Mouse (Mus musculus) liver, postnatal 0 days (tissue): ENCODE data around the gene Zfp523. TPM values are rescaled to one million over a fixed set of nuclear protein-coding genes. Genes with fewer than 3 reads are reported as not detected.

Source experiments
- ATAC-seq: fragments of 200-750 bp; cut with Nextera tagmentation; 2 replicates; pipeline ENCODE4 v1.8.0; 2017; ENCODE audit warnings: mild to moderate bottlenecking, moderate library complexity
- DNase-seq: peaks from one replicate; pipeline ENCODE4 v3.0.0-alpha.2; 2016
- H3K27ac ChIP-seq: fragments of 300-500 bp; sonication (generic); 2 replicates; pipeline ENCODE4 v1.5.1; 2014; ENCODE audit warnings: antibody characterized with exemption, moderate library complexity, mild to moderate bottlenecking, low read depth
- H3K27me3 ChIP-seq: fragments of 300-500 bp; sonication (generic); 2 replicates; pipeline ENCODE4 v1.6.1; 2014; ENCODE audit warnings: low read length, control low read depth, mixed read lengths; ENCODE audit not compliant: insufficient read depth
- H3K36me3 ChIP-seq: fragments of 300-500 bp; sonication (generic); replicated peaks from 2 replicates; pipeline ENCODE4 v1.6.1; 2014; ENCODE audit warnings: mild to moderate bottlenecking, control low read depth, low read length, moderate library complexity, mixed read lengths; ENCODE audit not compliant: insufficient read depth
- H3K4me1 ChIP-seq: fragments of 300-500 bp; sonication (generic); 2 replicates; pipeline ENCODE4 v1.6.1; 2014; ENCODE audit warnings: antibody characterized with exemption, mild to moderate bottlenecking, control low read depth; ENCODE audit not compliant: insufficient read depth
- H3K4me2 ChIP-seq: fragments of 300-500 bp; sonication (generic); 2 replicates; pipeline ENCODE4 v1.6.1; 2014; ENCODE audit warnings: low read depth, mild to moderate bottlenecking, low read length, moderate library complexity, mixed read lengths
- H3K4me3 ChIP-seq: fragments of 300-500 bp; sonication (generic); 2 replicates; pipeline ENCODE4 v1.5.1; 2014; ENCODE audit warnings: low read depth, low read length
- H3K9ac ChIP-seq: fragments of 300-500 bp; sonication (generic); replicated peaks from 2 replicates; pipeline ENCODE4 v1.6.1; 2014; ENCODE audit warnings: mild to moderate bottlenecking, moderate library complexity
- H3K9me3 ChIP-seq: fragments of 300-500 bp; sonication (generic); 2 replicates; pipeline ENCODE4 v1.6.1; 2016; ENCODE audit warnings: mild to moderate bottlenecking, control low read depth, low read length, mixed read lengths
- CTCF ChIP-seq: sonication (generic); IDR thresholded peaks from 2 replicates; pipeline ENCODE4 v1.5.1; 2016; ENCODE audit warnings: antibody characterized with exemption, low read depth
- EP300 ChIP-seq: IDR thresholded peaks from 2 replicates; pipeline ENCODE4 v1.6.1; 2016; ENCODE audit warnings: antibody characterized with exemption, low read depth, mild to moderate bottlenecking
- WGBS: fragments of 180-500 bp; shearing (Covaris S2); extraction: QIAGEN DNeasy Blood & Tissue Kit; methylation state at CpG from one replicate; pipeline ENCODE4 v1.1.7; 2014; ENCODE audit not compliant: insufficient replicate concordance; 5-methylcytosine and 5-hydroxymethylcytosine counted together
- polyA plus RNA-seq: library from polyadenylated mRNA; unstranded; fragments of >200 nt; fragmentation: Nextera tagmentation; extraction: Ambion mirVana; gene quantifications from 2 replicates; pipeline ENCODE4 v1.2.1, GENCODE M21; 2015

Gene Zfp523
- polyA plus RNA-seq, 1 experiment from 2014 or later: 6.1 TPM

GRCm38 (mm10) chr17:28142700-28143610 lies 34.0 kb upstream of the Zfp523 start:
- H3K4me2 ChIP-seq: peak overlapping the region; percentile 82
- H3K27me3 ChIP-seq: peaks cover 58% of the 10 kb centered on the region
- no peaks in the 10 kb centered on the region for H3K36me3 ChIP-seq
- TF ChIP-seq CTCF (no peak), EP300 (no peak)
- 3% methylated on average over 30 of the region's 33 CpGs for WGBS
- no peak for DNase-seq
- H3K27ac ChIP-seq: no peak overlapping the region
- peaks cover 11% of the 10 kb centered on the region for H3K4me1 ChIP-seq
- ATAC-seq: no peak
- no peaks in the 10 kb centered on the region for H3K9me3 ChIP-seq
- peak overlapping the region; percentile 49 for H3K4me3 ChIP-seq
- 0 out of 2 replicates have a peak overlapping the region, but pooled peaks have one; percentile 21 for H3K9ac ChIP-seq

- Histone ChIP-seq H3K36me3 (no peaks in the 10 kb centered on the region), H3K4me3 (no peak overlapping the region), H3K9ac (no peak overlapping the region), H3K27me3 (peaks cover 58% of the 10 kb centered on the region), H3K4me1 (peaks cover 11% of the 10 kb centered on the region), H3K9me3 (no peaks in the 10 kb centered on the region), H3K4me2 (no peak overlapping the region), H3K27ac (no peak overlapping the region)
- WGBS: 5% methylated on average over 9 of the region's 9 CpGs
- no peak for DNase-seq
- ATAC-seq: no peak
- no peak for TF ChIP-seq EP300
- TF ChIP-seq CTCF: no peak
Measured at GRCm38 (mm10) chr17:28143751-28144150, 33.2 kb upstream of the Zfp523 start.

GRCm38 (mm10) chr17:28144241-28144640 lies 32.7 kb upstream of the Zfp523 start:
- peaks cover 58% of the 10 kb centered on the region for H3K27me3 ChIP-seq
- TF ChIP-seq EP300 (no peak), CTCF (no peak)
- no peak overlapping the region for H3K4me2 ChIP-seq
- no peak overlapping the region for H3K4me3 ChIP-seq
- no peak for ATAC-seq
- H3K9me3 ChIP-seq: no peaks in the 10 kb centered on the region
- H3K27ac ChIP-seq: no peak overlapping the region
- no peak for DNase-seq
- H3K36me3 ChIP-seq: no peaks in the 10 kb centered on the region
- H3K4me1 ChIP-seq: peaks cover 11% of the 10 kb centered on the region
- 9% methylated on average over 6 of the region's 6 CpGs for WGBS
- H3K9ac ChIP-seq: no peak overlapping the region

DNA sequence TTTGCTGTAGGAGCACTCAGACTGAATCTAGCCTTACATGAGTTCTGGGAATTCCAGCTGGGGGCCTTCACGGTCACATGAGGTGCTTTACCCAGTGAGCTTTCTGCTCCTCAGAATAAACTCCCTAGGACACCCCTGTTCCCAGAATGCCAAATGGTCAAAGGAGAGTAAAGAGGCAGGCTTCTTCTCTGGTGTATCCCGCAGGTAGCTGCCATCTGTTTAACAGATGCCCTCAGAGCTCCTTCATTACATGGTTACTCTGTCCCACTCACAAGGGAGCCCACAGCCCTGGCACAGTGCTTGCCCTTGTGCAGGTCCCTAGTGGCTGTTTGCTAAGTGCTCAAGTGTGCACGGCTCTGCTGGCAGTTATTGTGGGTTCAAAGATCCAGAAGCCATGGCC lies 28.6 kb upstream of the Zfp523 start:
- TF ChIP-seq EP300 (no peak), CTCF (no peak)
- Histone ChIP-seq H3K4me1 (peaks cover 1% of the 10 kb centered on the region; the same call in 1 of the 2 replicates), H3K4me3 (no peak overlapping the region), H3K9me3 (no peaks in the 10 kb centered on the region), H3K27me3 (peaks cover 22% of the 10 kb centered on the region), H3K27ac (no peak overlapping the region), H3K9ac (no peak overlapping the region), H3K4me2 (no peak overlapping the region), H3K36me3 (no peaks in the 10 kb centered on the region)
- 60% methylated on average over 3 of the region's 3 CpGs for WGBS
- DNase-seq (no peak), ATAC-seq (no peak)

DNA sequence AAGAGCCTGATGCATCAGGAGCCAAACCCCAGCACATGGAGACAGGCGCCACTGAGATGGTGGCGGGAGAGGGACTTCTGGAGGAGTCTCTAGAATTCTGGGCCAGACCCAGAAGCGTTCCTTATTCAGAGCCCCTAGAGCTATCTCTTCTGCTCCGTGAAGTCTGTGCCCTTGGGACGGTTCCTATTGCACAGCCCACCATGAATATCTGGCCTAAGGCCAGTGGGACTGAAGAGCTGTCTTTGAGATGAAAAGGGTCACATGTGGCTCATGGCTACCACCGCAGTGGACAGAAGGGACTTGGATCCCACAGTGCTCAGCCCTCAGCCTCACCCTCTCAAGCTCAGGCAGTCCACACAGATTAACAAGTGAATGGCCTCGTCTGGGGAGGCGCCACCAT lies 27.2 kb upstream of the Zfp523 start:
- H3K27me3 ChIP-seq: peaks cover 9% of the 10 kb centered on the region
- 79% methylated on average over 8 of the region's 8 CpGs for WGBS

DNA sequence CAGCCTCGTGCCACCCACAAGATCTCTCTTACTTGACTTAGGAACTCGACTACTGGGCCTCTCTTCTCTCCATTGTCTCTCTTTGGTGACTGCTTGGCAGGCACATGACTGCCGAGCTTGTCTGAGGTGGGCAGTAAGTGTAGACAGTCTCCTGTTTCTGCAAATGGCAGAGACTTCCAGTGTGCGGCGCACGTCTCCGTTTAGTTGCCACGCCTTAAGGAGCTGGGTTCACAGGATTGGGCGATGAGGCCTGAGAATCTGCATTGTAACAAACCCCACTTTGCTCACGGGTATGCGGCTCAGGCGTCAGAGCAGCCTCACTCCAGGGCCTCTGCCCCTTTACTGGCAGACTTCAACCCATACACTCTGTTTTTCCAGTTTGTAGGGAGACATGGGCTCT lies 26.5 kb upstream of the Zfp523 start:
- H3K27ac ChIP-seq: no peak overlapping the region
- H3K4me1 ChIP-seq: no peaks in the 10 kb centered on the region
- H3K36me3 ChIP-seq: no peaks in the 10 kb centered on the region
- H3K9me3 ChIP-seq: no peaks in the 10 kb centered on the region
- no peak overlapping the region for H3K9ac ChIP-seq
- DNase-seq: no peak
- H3K4me3 ChIP-seq: no peak overlapping the region
- H3K27me3 ChIP-seq: peaks cover 6% of the 10 kb centered on the region
- no peak for TF ChIP-seq CTCF
- no peak for TF ChIP-seq EP300
- no peak overlapping the region for H3K4me2 ChIP-seq
- WGBS: 74% methylated on average over 12 of the region's 12 CpGs
- ATAC-seq: no peak

More for the DNA sequence above, 27.2 kb upstream of the Zfp523 start:
- H3K27ac ChIP-seq: no peak overlapping the region
- ATAC-seq (no peak), DNase-seq (no peak)
- TF ChIP-seq EP300: no peak
- no peak for TF ChIP-seq CTCF
- H3K4me3 ChIP-seq: no peak overlapping the region
- H3K9ac ChIP-seq: no peak overlapping the region
- H3K4me2 ChIP-seq: no peak overlapping the region
- no peaks in the 10 kb centered on the region for H3K36me3 ChIP-seq
- H3K4me1 ChIP-seq: no peaks in the 10 kb centered on the region
- H3K9me3 ChIP-seq: no peaks in the 10 kb centered on the region
